Mouse (Mus musculus) testis, adult 2 months (tissue): ENCODE data around the gene Pdgfra. TPM values are rescaled to one million over a fixed set of nuclear protein-coding genes. Genes with fewer than 3 reads are reported as not detected.

ENCODE experiments used
- H3K27ac ChIP-seq: fragments of 200-500 bp; 2 replicates; pipeline ENCODE4 v1.5.1; 2012; ENCODE audit warnings: low read depth, low read length; ENCODE audit not compliant: control insufficient read depth, insufficient read depth
- H3K27me3 ChIP-seq: fragments of 200-500 bp; 2 replicates; pipeline ENCODE4 v1.6.1; 2012; ENCODE audit warnings: mild to moderate bottlenecking, low read length, moderate library complexity; ENCODE audit not compliant: control insufficient read depth, insufficient read depth
- H3K36me3 ChIP-seq: fragments of 200-500 bp; 2 replicates; pipeline ENCODE4 v1.6.1; 2012; ENCODE audit warnings: mild to moderate bottlenecking, low read length; ENCODE audit not compliant: control insufficient read depth, insufficient read depth
- H3K4me1 ChIP-seq: fragments of 200-500 bp; 2 replicates; pipeline ENCODE4 v1.6.1; 2012; ENCODE audit warnings: low read length; ENCODE audit not compliant: control insufficient read depth, insufficient read depth
- H3K4me3 ChIP-seq: fragments of 200-500 bp; 2 replicates; pipeline ENCODE4 v1.5.1; 2012; ENCODE audit warnings: low read depth, mild to moderate bottlenecking, low read length, moderate library complexity, mixed read lengths; ENCODE audit not compliant: control insufficient read depth
- CTCF ChIP-seq: fragments of 200-500 bp; IDR thresholded peaks from 2 replicates; pipeline ENCODE4 v1.5.1; 2012; ENCODE audit warnings: low read depth, mild to moderate bottlenecking, inconsistent platforms, low read length, moderate library complexity; ENCODE audit not compliant: control insufficient read depth, insufficient read depth, insufficient replicate concordance
- POLR2A ChIP-seq: fragments of 200-500 bp; IDR thresholded peaks from 2 replicates; pipeline ENCODE4 v1.6.1; 2012; ENCODE audit warnings: low read depth, mild to moderate bottlenecking, inconsistent platforms, low read length, moderate library complexity; ENCODE audit not compliant: control insufficient read depth
- polyA plus RNA-seq: library from polyadenylated mRNA; depleted of rRNA; stranded (reverse); fragments of >200 nt; gene quantifications from 2 replicates; pipeline ENCODE4 v1.2.3, GENCODE M21; 2012

Gene Pdgfra
- polyA plus RNA-seq, 1 experiment = 3.9 TPM

GRCm38 (mm10) chr5:75169837-75170236 is 17.7 kb downstream of the Pdgfra start:
- H3K36me3 ChIP-seq = no peaks in the 10 kb centered on the region
- no peak overlapping the region for H3K27ac ChIP-seq
- no peaks in the 10 kb centered on the region; the same call in 1 of the 2 replicates for H3K4me1 ChIP-seq
- TF ChIP-seq POLR2A = no peak
- no peak for TF ChIP-seq CTCF
- H3K27me3 ChIP-seq = no peaks in the 10 kb centered on the region
- no peak overlapping the region for H3K4me3 ChIP-seq

- no peaks in the 10 kb centered on the region for H3K27me3 ChIP-seq
- H3K27ac ChIP-seq = no peak overlapping the region
- no peak overlapping the region for H3K4me3 ChIP-seq
- no peak for TF ChIP-seq POLR2A
- TF ChIP-seq CTCF = no peak
- no peaks in the 10 kb centered on the region for H3K36me3 ChIP-seq
- H3K4me1 ChIP-seq = no peaks in the 10 kb centered on the region; the same call in 1 of the 2 replicates
Measured at GRCm38 (mm10) chr5:75171859-75172258, 19.8 kb downstream of the Pdgfra start.

- H3K4me1 ChIP-seq = no peaks in the 10 kb centered on the region
- H3K27ac ChIP-seq = no peak overlapping the region
- no peaks in the 10 kb centered on the region for H3K27me3 ChIP-seq
- H3K4me3 ChIP-seq = no peak overlapping the region
- TF ChIP-seq POLR2A = no peak
- no peaks in the 10 kb centered on the region for H3K36me3 ChIP-seq
Measured at GRCm38 (mm10) chr5:75179249-75179648, 27.2 kb downstream of the Pdgfra start.

- Histone ChIP-seq H3K27ac (no peak overlapping the region), H3K27me3 (no peaks in the 10 kb centered on the region), H3K36me3 (no peaks in the 10 kb centered on the region), H3K4me3 (no peak overlapping the region), H3K4me1 (no peaks in the 10 kb centered on the region)
- no peak for TF ChIP-seq POLR2A
- TF ChIP-seq CTCF = no peak
Measured at GRCm38 (mm10) chr5:75179726-75180290, 27.7 kb downstream of the Pdgfra start.

- Histone ChIP-seq H3K27ac (no peak overlapping the region), H3K27me3 (no peaks in the 10 kb centered on the region), H3K4me3 (no peak overlapping the region), H3K36me3 (no peaks in the 10 kb centered on the region), H3K4me1 (no peaks in the 10 kb centered on the region)
- no peak for TF ChIP-seq CTCF
- TF ChIP-seq POLR2A = no peak
Measured at GRCm38 (mm10) chr5:75183653-75184052, 31.6 kb downstream of the Pdgfra start.

- Histone ChIP-seq H3K4me1 (no peaks in the 10 kb centered on the region), H3K36me3 (no peaks in the 10 kb centered on the region), H3K27ac (no peak overlapping the region), H3K4me3 (no peak overlapping the region), H3K27me3 (no peaks in the 10 kb centered on the region)
- no peak for TF ChIP-seq CTCF
- TF ChIP-seq POLR2A = no peak
Measured at GRCm38 (mm10) chr5:75184112-75184511, 32.0 kb downstream of the Pdgfra start.

GRCm38 (mm10) chr5:75184693-75185235 is 32.7 kb downstream of the Pdgfra start:
- Histone ChIP-seq H3K4me3 (no peak overlapping the region), H3K27ac (no peak overlapping the region), H3K4me1 (no peaks in the 10 kb centered on the region), H3K36me3 (no peaks in the 10 kb centered on the region), H3K27me3 (no peaks in the 10 kb centered on the region)
- no peak for TF ChIP-seq CTCF

- H3K27ac ChIP-seq = no peak overlapping the region
- TF ChIP-seq POLR2A (no peak), CTCF (no peak)
- H3K36me3 ChIP-seq = no peaks in the 10 kb centered on the region
- no peaks in the 10 kb centered on the region for H3K27me3 ChIP-seq
- no peak overlapping the region for H3K4me3 ChIP-seq
- no peaks in the 10 kb centered on the region for H3K4me1 ChIP-seq
Measured at GRCm38 (mm10) chr5:75185584-75185983, 33.5 kb downstream of the Pdgfra start.
